Mouse (Mus musculus) olfactory bulb, adult 2 months (tissue): ENCODE measurements around the gene Plcb4. TPM values are rescaled to one million over a fixed set of nuclear protein-coding genes. Genes with fewer than 3 reads are reported as not detected.

ENCODE experiments used
- H3K27ac ChIP-seq: fragments of 200-500 bp; 2 replicates; pipeline ENCODE4 v1.5.1; 2012; ENCODE audit warnings: low read depth, low read length; ENCODE audit not compliant: insufficient read depth
- H3K4me1 ChIP-seq: fragments of 200-500 bp; 2 replicates; pipeline ENCODE4 v1.6.1; 2012; ENCODE audit warnings: low read length; ENCODE audit not compliant: control insufficient read depth, insufficient read depth
- H3K4me3 ChIP-seq: fragments of 200-500 bp; 2 replicates; pipeline ENCODE4 v1.5.1; 2012; ENCODE audit warnings: mild to moderate bottlenecking, low read depth, low read length, moderate library complexity; ENCODE audit not compliant: insufficient read depth
- CTCF ChIP-seq: fragments of 200-500 bp; IDR thresholded peaks from 2 replicates; pipeline ENCODE4 v1.5.1; 2012; ENCODE audit warnings: low read depth, mild to moderate bottlenecking, low read length, moderate library complexity; ENCODE audit not compliant: insufficient read depth
- POLR2A ChIP-seq: fragments of 200-500 bp; IDR thresholded peaks from 2 replicates; pipeline ENCODE4 v1.6.1; 2012; ENCODE audit warnings: mild to moderate bottlenecking, low read depth, low read length, moderate library complexity; ENCODE audit not compliant: insufficient read depth
- WGBS: fragments of 180-500 bp; shearing (Covaris S2); methylation state at CpG from one replicate; pipeline ENCODE4 v1.1.7; 2018; 5-methylcytosine and 5-hydroxymethylcytosine counted together
- polyA plus RNA-seq: library from polyadenylated mRNA; stranded (reverse); fragments of >200 nt; gene quantifications from 2 replicates; pipeline ENCODE4 v1.2.4, GENCODE M21; 2012; ENCODE audit warnings: low replicate concordance; ENCODE audit not compliant: missing spikeins, insufficient read depth, insufficient read length

Plcb4 gene
- polyA plus RNA-seq, 1 experiment = not detected

GRCm38 (mm10) chr2:135873761-135874160 is 214.9 kb downstream of the Plcb4 start:
- WGBS = 75% methylated on average over 2 of the region's 2 CpGs
- H3K27ac ChIP-seq = no peak overlapping the region
- H3K4me1 ChIP-seq = no peaks in the 10 kb centered on the region; the same call in 1 of the 2 replicates
- H3K4me3 ChIP-seq = no peak overlapping the region
- TF ChIP-seq CTCF = no peak
- no peak for TF ChIP-seq POLR2A

- H3K27ac ChIP-seq = no peak overlapping the region; the same call in 1 of the 2 replicates
Measured at GRCm38 (mm10) chr2:135875549-135875948, 216.7 kb downstream of the Plcb4 start.

GRCm38 (mm10) chr2:135879356-135879755 is 220.5 kb downstream of the Plcb4 start:
- no peaks in the 10 kb centered on the region for H3K4me1 ChIP-seq
- no peak for TF ChIP-seq POLR2A
- H3K27ac ChIP-seq = no peak overlapping the region
- no peak overlapping the region for H3K4me3 ChIP-seq
- WGBS = 93% methylated on average over 7 of the region's 7 CpGs

More at GRCm38 (mm10) chr2:135875549-135875948, 216.7 kb downstream of the Plcb4 start:
- TF ChIP-seq CTCF = no peak
- no peak for TF ChIP-seq POLR2A
- Histone ChIP-seq H3K4me1 (no peaks in the 10 kb centered on the region), H3K4me3 (no peak overlapping the region)
- WGBS = 66% methylated on average over 6 of the region's 6 CpGs

GRCm38 (mm10) chr2:135880269-135880760 is 221.5 kb downstream of the Plcb4 start:
- Histone ChIP-seq H3K4me3 (no peak overlapping the region), H3K27ac (no peak overlapping the region), H3K4me1 (no peaks in the 10 kb centered on the region)
- 73% methylated on average over 6 of the region's 6 CpGs for WGBS
- TF ChIP-seq CTCF (no peak), POLR2A (no peak)

- TF ChIP-seq POLR2A = no peak
- no peak for TF ChIP-seq CTCF
- Histone ChIP-seq H3K27ac (no peak overlapping the region), H3K4me3 (no peak overlapping the region), H3K4me1 (no peaks in the 10 kb centered on the region; the same call in 1 of the 2 replicates)
- 87% methylated on average over 4 of the region's 4 CpGs for WGBS
Measured at GRCm38 (mm10) chr2:135883359-135883758, 224.5 kb downstream of the Plcb4 start.

- Histone ChIP-seq H3K4me3 (no peak overlapping the region), H3K27ac (no peak overlapping the region), H3K4me1 (no peaks in the 10 kb centered on the region; the same call in 1 of the 2 replicates)
- TF ChIP-seq CTCF = no peak
- TF ChIP-seq POLR2A = no peak
- 91% methylated on average over 7 of the region's 7 CpGs for WGBS
Measured at GRCm38 (mm10) chr2:135884534-135885180, 225.8 kb downstream of the Plcb4 start.

GRCm38 (mm10) chr2:135885607-135886006 is 226.8 kb downstream of the Plcb4 start:
- TF ChIP-seq POLR2A (no peak), CTCF (no peak)
- WGBS = 63% methylated on average over 6 of the region's 6 CpGs
- Histone ChIP-seq H3K4me3 (no peak overlapping the region), H3K27ac (no peak overlapping the region), H3K4me1 (no peaks in the 10 kb centered on the region; the same call in 1 of the 2 replicates)

GRCm38 (mm10) chr2:135886081-135886679 is 227.4 kb downstream of the Plcb4 start:
- Histone ChIP-seq H3K27ac (no peak overlapping the region), H3K4me3 (no peak overlapping the region), H3K4me1 (no peaks in the 10 kb centered on the region; the same call in 1 of the 2 replicates)
- 93% methylated on average over 9 of the region's 9 CpGs for WGBS
- no peak for TF ChIP-seq POLR2A
- no peak for TF ChIP-seq CTCF

- 77% methylated on average over 2 of the region's 2 CpGs for WGBS
- H3K4me1 ChIP-seq = no peaks in the 10 kb centered on the region; the same call in 1 of the 2 replicates
- H3K4me3 ChIP-seq = no peak overlapping the region
- TF ChIP-seq POLR2A = no peak
- no peak for TF ChIP-seq CTCF
- no peak overlapping the region for H3K27ac ChIP-seq
Measured at GRCm38 (mm10) chr2:135887805-135888204, 229.0 kb downstream of the Plcb4 start.
